Mouse (Mus musculus): Measurements from ENCODE around the gene Larp1.

The Larp1 gene

GRCm38 (mm10) chr11:58003734-58004133, 5.1 kb upstream of the Larp1 start:
- DNase-seq = no peak

GRCm38 (mm10) chr11:58005110-58005509, 3.8 kb upstream of the Larp1 start:
- DNase-seq = peak; percentile 22

- no peak for DNase-seq
Measured at GRCm38 (mm10) chr11:58008013-58008412, 851 bp upstream of the Larp1 start.

GRCm38 (mm10) chr11:58008437-58009050, 320 bp upstream of the Larp1 start:
- peak; percentile 85 for DNase-seq

- DNase-seq = peak; percentile 65
Measured at GRCm38 (mm10) chr11:58009516-58010141, 765 bp downstream of the Larp1 start.

GRCm38 (mm10) chr11:58010226-58010781, 1.4 kb downstream of the Larp1 start:
- no peak for DNase-seq

GRCm38 (mm10) chr11:58010930-58011329, 2.1 kb downstream of the Larp1 start:
- DNase-seq = no peak

GRCm38 (mm10) chr11:58011813-58012212, 2.9 kb downstream of the Larp1 start:
- no peak for DNase-seq

GRCm38 (mm10) chr11:58012674-58013073, 3.8 kb downstream of the Larp1 start:
- peak; percentile 21 for DNase-seq

- DNase-seq = peak; percentile 5
Measured at GRCm38 (mm10) chr11:58013100-58013499, 4.2 kb downstream of the Larp1 start.

- DNase-seq = no peak
Measured at GRCm38 (mm10) chr11:58014604-58015003, 5.7 kb downstream of the Larp1 start.

GRCm38 (mm10) chr11:58015339-58015738, 6.5 kb downstream of the Larp1 start:
- DNase-seq = no peak

- no peak for DNase-seq
Measured at GRCm38 (mm10) chr11:58016371-58016770, 7.5 kb downstream of the Larp1 start.

GRCm38 (mm10) chr11:58017422-58017821, 8.6 kb downstream of the Larp1 start:
- no peak for DNase-seq

- DNase-seq = no peak
Measured at GRCm38 (mm10) chr11:58018287-58018686, 9.4 kb downstream of the Larp1 start.

- no peak for DNase-seq
Measured at GRCm38 (mm10) chr11:58018701-58019100, 9.8 kb downstream of the Larp1 start.

GRCm38 (mm10) chr11:58021095-58021494, 12.2 kb downstream of the Larp1 start:
- no peak for DNase-seq

- DNase-seq = no peak
Measured at GRCm38 (mm10) chr11:58021618-58022017, 12.8 kb downstream of the Larp1 start.

- no peak for DNase-seq
Measured at GRCm38 (mm10) chr11:58024271-58024670, 15.4 kb downstream of the Larp1 start.

- no peak for DNase-seq
Measured at GRCm38 (mm10) chr11:58024671-58025070, 15.8 kb downstream of the Larp1 start.

- DNase-seq = no peak
Measured at GRCm38 (mm10) chr11:58025881-58026280, 17.0 kb downstream of the Larp1 start.

- DNase-seq = no peak
Measured at GRCm38 (mm10) chr11:58026337-58026736, 17.5 kb downstream of the Larp1 start.

GRCm38 (mm10) chr11:58026860-58027259, 18.0 kb downstream of the Larp1 start:
- DNase-seq = no peak

GRCm38 (mm10) chr11:58028981-58029380, 20.1 kb downstream of the Larp1 start:
- DNase-seq = no peak

GRCm38 (mm10) chr11:58029869-58030268, 21.0 kb downstream of the Larp1 start:
- no peak for DNase-seq

Data from cerebellum, adult 9-10 months (tissue).